Mouse (Mus musculus) thymus, adult 2 months (tissue): ENCODE results near the gene Tbx5. TPM values are rescaled to one million over a fixed set of nuclear protein-coding genes. Genes with fewer than 3 reads are reported as not detected.
"Not testable (repeated sequence)": the region's sequence is repeated elsewhere in the genome, so short reads cannot be mapped to it uniquely, and the experiment has no call there.

Experiments
- DNase-seq: peaks from one replicate; pipeline ENCODE4 v3.0.0; 2021
- H3K27ac ChIP-seq: fragments of 200-500 bp; 2 replicates; pipeline ENCODE4 v1.5.1; 2012; ENCODE audit warnings: low read length, control low read depth; ENCODE audit not compliant: control insufficient read depth, insufficient read depth
- H3K27me3 ChIP-seq: fragments of 200-500 bp; 2 replicates; pipeline ENCODE4 v1.6.1; 2012; ENCODE audit warnings: mild to moderate bottlenecking, low read length, moderate library complexity, mixed read lengths; ENCODE audit not compliant: control insufficient read depth, insufficient read depth
- H3K36me3 ChIP-seq: fragments of 200-500 bp; 2 replicates; pipeline ENCODE4 v1.6.1; 2012; ENCODE audit warnings: mild to moderate bottlenecking, low read length, moderate library complexity; ENCODE audit not compliant: control insufficient read depth, insufficient read depth
- H3K4me1 ChIP-seq: fragments of 200-500 bp; replicated peaks from 2 replicates; pipeline ENCODE4 v1.6.1; 2012; ENCODE audit warnings: low read length; ENCODE audit not compliant: control insufficient read depth, insufficient read depth
- H3K4me3 ChIP-seq: fragments of 200-500 bp; 2 replicates; pipeline ENCODE4 v1.5.1; 2012; ENCODE audit warnings: mild to moderate bottlenecking, low read length, control low read depth, moderate library complexity; ENCODE audit not compliant: control insufficient read depth, insufficient read depth
- CTCF ChIP-seq: fragments of 200-500 bp; IDR thresholded peaks from 2 replicates; pipeline ENCODE4 v1.5.1; 2012; ENCODE audit warnings: mild to moderate bottlenecking, control low read depth, low read length, moderate library complexity, borderline replicate concordance; ENCODE audit not compliant: control insufficient read depth, poor library complexity, insufficient read depth; ENCODE audit errors: extremely low read depth
- POLR2A ChIP-seq: fragments of 200-500 bp; IDR thresholded peaks from 2 replicates; pipeline ENCODE4 v1.6.1; 2012; ENCODE audit warnings: mild to moderate bottlenecking, low read length, control low read depth, moderate library complexity; ENCODE audit not compliant: control insufficient read depth, poor library complexity, insufficient read depth; ENCODE audit errors: extremely low read depth
- WGBS: fragments of 180-500 bp; shearing (Covaris S2); methylation state at CpG from one replicate; pipeline ENCODE4 v1.1.7; 2018; 5-methylcytosine and 5-hydroxymethylcytosine counted together
- polyA plus RNA-seq: library from polyadenylated mRNA; depleted of rRNA; stranded (reverse); fragments of >200 nt; gene quantifications from 2 replicates; pipeline ENCODE4 v1.2.3, GENCODE M21; 2012

Gene Tbx5
- polyA plus RNA-seq, 1 experiment = 1.7 TPM

DNA sequence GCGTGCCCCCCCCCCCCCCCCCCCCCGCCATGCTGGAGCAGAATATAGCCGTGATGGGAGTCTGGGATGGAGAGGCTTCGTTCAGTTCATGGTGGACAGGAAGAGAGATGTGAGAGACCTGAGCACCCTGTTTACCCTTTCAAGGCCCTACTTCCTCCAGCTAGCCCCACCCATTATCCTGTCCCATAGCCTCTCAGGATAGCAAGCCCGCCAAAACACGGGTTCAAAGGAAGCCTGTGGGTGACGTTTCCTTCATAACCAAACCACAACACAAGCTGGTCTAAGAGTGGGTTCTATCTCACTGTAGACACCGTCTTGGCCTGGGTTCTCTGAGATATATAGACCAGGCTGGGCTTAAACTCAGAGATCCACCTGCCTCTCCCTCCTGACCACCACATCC lies 53.1 kb downstream of the Tbx5 start:
- 19% methylated on average over 8 of the region's 8 CpGs for WGBS
- no peaks in the 10 kb centered on the region for H3K36me3 ChIP-seq
- H3K27ac ChIP-seq = no peak overlapping the region
- no peak for DNase-seq
- peaks cover 2% of the 10 kb centered on the region for H3K4me1 ChIP-seq
- H3K4me3 ChIP-seq = no peak overlapping the region
- no peak for TF ChIP-seq POLR2A
- no peak for TF ChIP-seq CTCF
- no peaks in the 10 kb centered on the region for H3K27me3 ChIP-seq

DNA sequence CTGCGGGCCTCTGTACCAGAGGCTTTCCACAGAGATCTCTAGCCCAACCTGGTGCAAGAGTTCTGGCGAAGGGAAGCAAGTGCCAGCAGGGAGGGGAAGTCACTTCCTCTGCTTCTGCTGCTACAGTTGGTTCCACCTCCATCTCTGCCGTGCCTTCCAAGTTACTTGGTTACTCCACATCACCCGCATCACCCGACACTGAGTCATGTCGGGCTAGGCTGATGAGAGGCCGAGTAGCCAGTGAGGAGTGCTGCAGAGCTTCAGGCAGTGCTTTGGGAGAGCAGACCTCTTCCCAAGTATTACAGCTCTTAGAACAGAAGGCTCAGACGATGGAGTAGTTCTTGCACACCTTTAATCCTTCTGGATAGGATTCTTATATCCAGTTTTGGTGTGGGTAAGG lies 54.9 kb downstream of the Tbx5 start:
- 42% methylated on average over 8 of the region's 8 CpGs for WGBS
- Histone ChIP-seq H3K27ac (no peak overlapping the region), H3K4me3 (no peak overlapping the region), H3K27me3 (no peaks in the 10 kb centered on the region), H3K36me3 (no peaks in the 10 kb centered on the region), H3K4me1 (peaks cover 2% of the 10 kb centered on the region)
- no peak for TF ChIP-seq CTCF
- no peak for TF ChIP-seq POLR2A
- DNase-seq = no peak

DNA sequence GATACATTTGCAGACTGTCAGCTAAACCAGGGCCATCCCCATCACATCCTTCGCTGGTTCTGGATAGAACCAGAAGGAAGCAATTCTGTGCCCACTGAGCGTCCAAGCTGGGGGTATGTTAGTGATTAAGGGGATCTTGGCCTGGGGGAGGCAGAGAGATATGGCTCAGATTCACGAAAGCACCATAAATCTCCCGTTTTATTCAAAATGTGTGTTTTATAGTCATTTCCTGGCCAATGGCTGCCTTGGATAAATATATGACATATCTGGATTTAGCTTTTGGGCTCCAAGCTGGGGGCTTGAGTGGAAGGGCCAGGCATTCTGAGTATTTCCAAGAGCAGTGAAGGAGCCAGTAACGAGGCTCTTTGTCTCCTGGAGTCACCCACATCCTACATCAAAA lies 59.5 kb downstream of the Tbx5 start:
- H3K4me3 ChIP-seq = no peak overlapping the region
- TF ChIP-seq POLR2A (no peak), CTCF (no peak)
- 91% methylated on average over 5 of the region's 5 CpGs for WGBS

DNA sequence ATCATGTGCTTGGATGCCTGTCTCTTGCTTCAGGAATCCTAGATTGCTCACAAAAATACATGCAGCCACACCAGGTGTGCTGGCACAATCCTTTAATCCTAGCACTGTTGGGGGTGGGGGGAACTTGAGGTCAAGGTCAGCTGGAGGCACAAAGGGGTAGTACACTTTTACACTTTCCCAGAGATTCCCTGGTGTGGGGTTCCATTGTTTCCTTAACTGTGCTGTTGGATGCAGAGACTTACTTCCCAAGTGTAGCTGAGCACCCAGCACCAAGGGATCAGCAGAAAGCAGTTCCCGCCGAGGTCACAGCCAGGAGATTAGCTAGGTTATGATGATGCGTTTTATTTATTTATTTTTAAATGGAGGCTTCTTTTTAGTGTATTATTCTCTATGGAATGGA lies 60.6 kb downstream of the Tbx5 start:
- H3K4me1 ChIP-seq = peaks cover 4% of the 10 kb centered on the region; the same call in 1 of the 2 replicates
- WGBS = 95% methylated on average over 3 of the region's 3 CpGs

More for the DNA sequence above, 59.5 kb downstream of the Tbx5 start:
- DNase-seq = no peak
- H3K27me3 ChIP-seq = no peaks in the 10 kb centered on the region
- no peaks in the 10 kb centered on the region for H3K36me3 ChIP-seq
- H3K4me1 ChIP-seq = peaks cover 3% of the 10 kb centered on the region; the same call in 1 of the 2 replicates
- no peak overlapping the region for H3K27ac ChIP-seq

DNA sequence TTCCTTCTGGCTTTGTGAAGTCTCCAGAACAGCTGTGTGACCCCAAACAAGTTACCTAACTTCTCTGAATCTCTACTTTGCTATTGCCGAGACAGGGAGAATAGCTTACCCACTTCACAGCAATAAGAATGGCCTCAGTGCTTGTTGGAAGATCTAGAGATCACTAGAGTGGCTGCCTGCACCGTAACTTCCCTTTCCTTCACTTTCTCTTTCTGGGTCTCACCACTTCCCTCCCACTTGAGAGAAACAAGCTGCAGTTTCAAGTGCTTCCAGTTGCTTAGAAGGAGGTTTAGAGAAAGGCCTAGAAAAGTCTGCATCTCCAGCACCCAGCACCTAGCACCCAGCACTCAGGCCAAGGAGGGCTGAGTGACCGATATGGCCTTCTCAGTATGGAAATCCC lies 64.1 kb downstream of the Tbx5 start:
- no peaks in the 10 kb centered on the region for H3K27me3 ChIP-seq
- H3K4me1 ChIP-seq = peaks cover 4% of the 10 kb centered on the region; the same call in 1 of the 2 replicates
- no peaks in the 10 kb centered on the region for H3K36me3 ChIP-seq
- WGBS = 28% methylated on average over 3 of the region's 3 CpGs
- DNase-seq = no peak
- TF ChIP-seq CTCF = no peak
- no peak for TF ChIP-seq POLR2A
- H3K4me3 ChIP-seq = no peak overlapping the region
- H3K27ac ChIP-seq = no peak overlapping the region

More for the DNA sequence above, 60.6 kb downstream of the Tbx5 start:
- Histone ChIP-seq H3K36me3 (no peaks in the 10 kb centered on the region), H3K4me3 (no peak overlapping the region), H3K27me3 (no peaks in the 10 kb centered on the region), H3K27ac (no peak overlapping the region)
- TF ChIP-seq POLR2A = no peak
- no peak for TF ChIP-seq CTCF
- DNase-seq = no peak

DNA sequence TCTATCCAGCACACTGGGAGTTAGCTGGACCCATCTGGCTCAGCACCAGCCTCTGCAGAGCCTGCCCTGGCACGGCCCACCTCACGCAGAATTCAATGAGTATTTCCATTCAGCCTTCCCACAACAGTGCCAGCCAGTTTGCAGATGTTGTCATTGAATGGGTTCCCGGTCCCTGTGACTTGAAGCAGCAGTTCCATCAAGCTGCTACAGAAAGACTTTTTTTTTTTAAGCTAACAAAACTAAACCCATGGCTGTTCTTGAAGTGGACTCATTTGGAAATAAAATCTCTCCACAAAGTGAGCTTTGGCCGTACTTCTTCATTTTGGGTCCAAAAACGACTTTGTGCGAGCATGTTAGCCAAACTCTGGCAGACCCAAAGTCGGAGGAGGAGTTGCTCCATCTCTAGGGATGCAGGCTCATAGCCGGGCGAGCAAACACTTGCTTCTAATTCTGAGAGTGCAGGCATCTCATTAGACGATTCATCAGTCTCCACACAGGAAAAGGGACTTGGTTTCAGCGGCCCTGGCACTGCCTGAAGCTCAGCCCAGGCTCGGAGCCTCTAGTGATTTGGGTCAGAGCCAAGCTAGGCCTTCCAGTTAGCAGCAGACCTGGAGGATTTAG lies 84.2 kb downstream of the Tbx5 start:
- Histone ChIP-seq H3K36me3 (no peaks in the 10 kb centered on the region), H3K27ac (no peak overlapping the region), H3K4me3 (no peak overlapping the region), H3K4me1 (no peaks in the 10 kb centered on the region), H3K27me3 (no peaks in the 10 kb centered on the region)
- 80% methylated on average over 12 of the region's 12 CpGs for WGBS
- DNase-seq = no peak
- TF ChIP-seq CTCF = no peak
- no peak for TF ChIP-seq POLR2A

DNA sequence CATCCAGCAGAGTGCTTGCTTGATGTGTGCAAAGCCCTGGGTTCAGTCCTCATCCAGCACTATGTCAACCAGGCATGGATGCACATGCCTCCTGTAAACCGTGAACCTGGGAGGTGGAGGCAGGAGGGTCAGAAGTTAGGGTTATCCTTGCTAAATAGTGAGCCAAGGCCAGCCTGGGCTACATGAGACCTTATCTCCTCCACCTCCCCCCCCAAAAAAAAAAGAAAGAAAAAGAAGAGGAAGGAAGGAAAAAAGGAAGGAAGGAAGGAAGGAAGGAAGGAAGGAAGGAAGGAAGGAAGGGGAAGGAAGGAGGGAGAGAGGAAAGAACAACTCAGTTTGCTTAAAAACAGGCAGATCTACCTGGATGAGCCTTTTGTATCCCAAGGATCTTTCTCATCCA lies 85.9 kb downstream of the Tbx5 start:
- H3K36me3 ChIP-seq, H3K27ac ChIP-seq, DNase-seq, H3K27me3 ChIP-seq, H3K4me3 ChIP-seq, H3K4me1 ChIP-seq: not testable (repeated sequence)
- 88% methylated on average over 1 of the region's 1 CpGs for WGBS
